Mouse (Mus musculus) hindbrain, postnatal 0 days (tissue): ENCODE results near the gene Tex264. TPM values are rescaled to one million over a fixed set of nuclear protein-coding genes. Genes with fewer than 3 reads are reported as not detected.
A peak's percentile ranks its signal among the peaks of the same experiment; 100 is the strongest.
"Not testable (repeated sequence)": the region's sequence is repeated elsewhere in the genome, so short reads cannot be mapped to it uniquely, and the experiment has no call there.

Experiments used
- ATAC-seq: fragments of 200-750 bp; cut with Nextera tagmentation; 2 replicates; pipeline ENCODE4 v1.8.0; 2017; ENCODE audit warnings: mild to moderate bottlenecking, moderate TSS enrichment, moderate library complexity
- DNase-seq: peaks from one replicate; pipeline ENCODE4 v3.0.0-alpha.2; 2015; ENCODE audit warnings: low spot score
- H3K27ac ChIP-seq: fragments of 300-500 bp; sonication (generic); 2 replicates; pipeline ENCODE4 v1.5.1; 2014; ENCODE audit warnings: mild to moderate bottlenecking
- H3K27me3 ChIP-seq: fragments of 300-500 bp; sonication (generic); 2 replicates; pipeline ENCODE4 v1.6.1; 2014; ENCODE audit warnings: low read length, mixed read lengths; ENCODE audit not compliant: insufficient read depth
- H3K36me3 ChIP-seq: fragments of 300-500 bp; sonication (generic); 2 replicates; pipeline ENCODE4 v1.6.1; 2014; ENCODE audit warnings: low read length, mixed read lengths; ENCODE audit not compliant: insufficient read depth
- H3K4me1 ChIP-seq: fragments of 300-500 bp; sonication (generic); 2 replicates; pipeline ENCODE4 v1.6.1; 2014; ENCODE audit warnings: antibody characterized with exemption, low read length, mixed read lengths; ENCODE audit not compliant: insufficient read depth
- H3K4me2 ChIP-seq: fragments of 300-500 bp; sonication (generic); 2 replicates; pipeline ENCODE4 v1.6.1; 2014; ENCODE audit warnings: low read depth, mild to moderate bottlenecking, low read length, moderate library complexity, mixed read lengths
- H3K4me3 ChIP-seq: fragments of 300-500 bp; sonication (generic); 2 replicates; pipeline ENCODE4 v1.5.1; 2014; ENCODE audit warnings: low read length
- H3K9ac ChIP-seq: fragments of 300-500 bp; sonication (generic); replicated peaks from 2 replicates; pipeline ENCODE4 v1.6.1; 2014; ENCODE audit warnings: mild to moderate bottlenecking, low read length, moderate library complexity, mixed read lengths
- H3K9me3 ChIP-seq: fragments of 300-500 bp; sonication (generic); 2 replicates; pipeline ENCODE4 v1.6.1; 2016; ENCODE audit warnings: low read length, mixed read lengths
- CTCF ChIP-seq: IDR thresholded peaks from 2 replicates; pipeline ENCODE4 v1.5.1; 2016; ENCODE audit warnings: antibody characterized with exemption, control low read depth, low read depth
- WGBS: fragments of 180-500 bp; shearing (Covaris S2); extraction: QIAGEN DNeasy Blood & Tissue Kit; methylation state at CpG from one replicate; pipeline ENCODE4 v1.1.7; 2014; 5-methylcytosine and 5-hydroxymethylcytosine counted together
- polyA plus RNA-seq: library from polyadenylated mRNA; unstranded; fragments of >200 nt; fragmentation: Nextera tagmentation; extraction: Ambion mirVana; gene quantifications from 2 replicates; pipeline ENCODE4 v1.2.1, GENCODE M21; 2015
- total RNA-seq: library from RNA; depleted of rRNA; stranded (reverse); fragments of >200 nt; gene quantifications from 2 replicates; pipeline ENCODE4 v1.2.3, GENCODE M21; 2014

The Tex264 gene
- total and polyA plus RNA-seq, 2 experiments from 2014 or later, result 91.4 to 91.7 TPM

DNA sequence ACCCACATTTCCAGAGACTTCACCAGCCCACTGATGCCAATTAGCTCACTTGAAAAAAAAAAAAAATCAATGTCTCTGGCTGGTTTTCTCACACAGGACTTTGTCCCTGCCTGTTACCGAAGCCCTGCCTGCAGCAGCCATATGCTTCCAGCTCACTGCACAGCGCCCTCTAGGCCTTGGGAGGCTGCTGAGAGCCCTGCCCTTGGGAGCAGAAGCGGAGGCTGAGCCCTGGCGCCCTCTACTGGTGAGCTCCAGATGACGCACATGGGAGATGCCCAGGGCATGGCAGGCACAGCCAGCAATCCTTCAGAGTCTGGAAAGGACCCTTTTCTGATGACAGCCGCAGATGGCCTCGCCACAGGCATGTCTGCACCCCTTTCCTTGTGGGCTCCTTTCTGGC, 42.6 kb downstream of the Tex264 start:
- WGBS, result 26% methylated on average over 7 of the region's 7 CpGs
- no peak overlapping the region for H3K9ac ChIP-seq
- no peak overlapping the region for H3K27ac ChIP-seq
- DNase-seq (peak; percentile 83), ATAC-seq (peak; percentile 75)
- H3K9me3 ChIP-seq, result no peaks in the 10 kb centered on the region
- H3K4me3 ChIP-seq, result no peak overlapping the region
- H3K36me3 ChIP-seq, result no peaks in the 10 kb centered on the region
- peak; percentile 93 for TF ChIP-seq CTCF
- H3K4me2 ChIP-seq, result no peak overlapping the region
- H3K4me1 ChIP-seq, result no peaks in the 10 kb centered on the region
- H3K27me3 ChIP-seq, result no peaks in the 10 kb centered on the region

DNA sequence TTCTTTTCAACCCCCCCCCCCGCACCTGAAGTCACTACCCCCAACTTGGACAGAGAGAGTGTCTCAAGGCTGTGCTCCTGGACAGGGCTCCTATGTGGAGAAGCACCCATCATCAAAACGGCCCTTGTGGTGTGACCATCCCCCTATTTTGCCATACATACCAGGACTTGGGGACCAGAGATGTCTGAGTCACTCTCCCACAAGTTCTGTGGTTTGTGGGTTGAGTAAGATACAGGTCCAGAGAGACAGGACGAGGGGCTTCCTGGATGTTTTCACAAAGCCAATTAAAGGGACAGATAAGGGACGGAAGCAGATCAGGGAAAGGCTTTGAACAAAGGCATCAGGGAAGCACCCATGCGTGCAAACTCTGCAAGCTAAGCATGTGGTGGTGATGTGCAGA, 44.4 kb downstream of the Tex264 start:
- no peak overlapping the region for H3K4me2 ChIP-seq
- H3K4me1 ChIP-seq, result no peaks in the 10 kb centered on the region
- H3K36me3 ChIP-seq, result no peaks in the 10 kb centered on the region
- DNase-seq (no peak), ATAC-seq (no peak)
- H3K9ac ChIP-seq, result no peak overlapping the region
- no peaks in the 10 kb centered on the region for H3K27me3 ChIP-seq
- TF ChIP-seq CTCF, result no peak
- no peaks in the 10 kb centered on the region for H3K9me3 ChIP-seq
- no peak overlapping the region for H3K4me3 ChIP-seq
- H3K27ac ChIP-seq, result no peak overlapping the region
- WGBS, result 53% methylated on average over 5 of the region's 5 CpGs

GRCm38 (mm10) chr9:106638154-106638553, 47.6 kb downstream of the Tex264 start:
- ATAC-seq (no peak), DNase-seq (no peak)
- Histone ChIP-seq H3K4me3 (no peak overlapping the region), H3K27me3 (no peaks in the 10 kb centered on the region), H3K36me3 (no peaks in the 10 kb centered on the region), H3K4me2 (no peak overlapping the region), H3K9ac (no peak overlapping the region), H3K27ac (no peak overlapping the region), H3K9me3 (no peaks in the 10 kb centered on the region), H3K4me1 (no peaks in the 10 kb centered on the region)
- TF ChIP-seq CTCF, result no peak
- 93% methylated on average over 8 of the region's 8 CpGs for WGBS

DNA sequence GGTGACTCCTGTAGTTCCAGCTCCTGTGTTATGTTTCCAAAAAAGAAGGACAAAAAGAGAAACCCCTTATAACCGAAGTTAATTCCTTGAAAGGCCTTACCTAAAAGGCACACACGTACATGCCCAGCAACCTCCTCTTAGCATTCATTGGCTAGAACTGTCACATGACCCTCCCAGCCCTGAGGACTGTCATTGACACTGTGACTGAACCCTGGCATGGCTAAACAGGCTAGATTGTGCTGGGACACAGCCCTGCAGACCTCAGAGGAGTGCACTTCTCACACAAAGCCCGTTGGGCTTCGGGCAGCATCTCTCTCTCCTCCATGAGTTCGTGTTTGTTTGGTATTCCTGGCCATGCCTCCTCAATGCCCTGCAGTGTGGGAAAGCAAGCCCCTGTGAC, 53.5 kb downstream of the Tex264 start:
- TF ChIP-seq CTCF, result no peak
- Histone ChIP-seq H3K4me1 (no peaks in the 10 kb centered on the region), H3K36me3 (no peaks in the 10 kb centered on the region), H3K27me3 (no peaks in the 10 kb centered on the region), H3K27ac (no peak overlapping the region), H3K4me2 (no peak overlapping the region), H3K4me3 (no peak overlapping the region), H3K9me3 (no peaks in the 10 kb centered on the region), H3K9ac (no peak overlapping the region)
- DNase-seq (peak; percentile 14), ATAC-seq (peak; percentile 84)
- 56% methylated on average over 5 of the region's 5 CpGs for WGBS

DNA sequence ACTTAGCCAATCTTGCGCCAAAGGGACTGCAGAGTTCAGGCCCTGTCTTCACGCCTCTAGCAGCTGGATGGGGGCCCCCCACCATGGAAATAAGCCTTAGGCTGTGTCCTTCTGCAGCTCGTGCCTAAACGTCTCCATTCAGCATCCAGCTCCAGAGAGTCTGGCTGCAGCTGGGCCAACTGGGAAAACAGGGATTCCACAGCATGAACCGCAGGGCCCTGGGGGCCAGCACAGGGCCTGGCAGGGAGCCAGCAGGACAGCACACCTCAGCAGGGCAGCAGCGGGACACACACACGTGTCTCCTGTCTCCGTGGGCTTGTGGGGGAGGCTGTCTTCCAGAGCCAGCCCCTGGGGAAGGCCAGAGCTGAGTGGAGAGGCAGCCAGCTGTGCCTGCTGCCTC, 57.9 kb downstream of the Tex264 start:
- not testable (repeated sequence) for H3K9ac ChIP-seq, H3K4me1 ChIP-seq
- 17% methylated on average over 8 of the region's 8 CpGs for WGBS

GRCm38 (mm10) chr9:106626282-106626681, 59.4 kb downstream of the Tex264 start, which contains the start of gene Iqcf6:
TSS of gene Iqcf6 (plus strand) at chr9:106626582.
- no peaks in the 10 kb centered on the region for H3K4me1 ChIP-seq
- H3K9ac ChIP-seq, result no peak within 1 kb of the TSS
- no peaks in the 10 kb centered on the region for H3K36me3 ChIP-seq
- 81% methylated on average over 2 of the region's 2 CpGs for WGBS
- H3K27me3 ChIP-seq, result no peaks in the 10 kb centered on the region
- TF ChIP-seq CTCF, result no peak
- no peak within 1 kb of the TSS for H3K4me3 ChIP-seq
- ATAC-seq, result no peak
- no peak for DNase-seq
- H3K9me3 ChIP-seq, result no peaks in the 10 kb centered on the region
- H3K4me2 ChIP-seq, result no peak within 1 kb of the TSS
- H3K27ac ChIP-seq, result no peak within 1 kb of the TSS

More for the DNA sequence above, 57.9 kb downstream of the Tex264 start:
- H3K27me3 ChIP-seq, H3K4me3 ChIP-seq, H3K27ac ChIP-seq, H3K9me3 ChIP-seq, DNase-seq, H3K36me3 ChIP-seq, ATAC-seq, H3K4me2 ChIP-seq: not testable (repeated sequence)

DNA sequence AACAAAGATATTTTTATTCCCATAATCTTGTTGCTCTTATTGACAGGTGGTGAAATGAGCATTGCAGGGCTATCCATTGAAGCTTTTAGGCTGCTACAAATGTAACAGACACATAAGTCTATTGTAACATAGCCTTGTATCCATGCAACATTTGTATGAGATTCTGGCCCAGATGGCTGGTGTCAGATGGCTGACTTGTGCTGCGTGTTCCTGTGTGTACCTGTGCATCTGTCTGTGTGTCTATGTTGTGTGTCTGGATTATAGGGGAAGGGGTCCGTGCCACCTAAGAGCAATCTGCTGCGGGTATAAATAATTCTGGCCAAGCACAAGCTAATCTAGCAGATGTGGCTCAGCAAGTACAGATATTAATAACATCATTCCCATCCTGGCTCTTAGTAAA, 68.2 kb downstream of the Tex264 start:
- DNase-seq (no peak), ATAC-seq (no peak)

More for the DNA sequence above, 68.2 kb downstream of the Tex264 start:
- Histone ChIP-seq H3K27me3 (no peaks in the 10 kb centered on the region), H3K36me3 (no peaks in the 10 kb centered on the region), H3K4me3 (no peak overlapping the region), H3K9me3 (no peaks in the 10 kb centered on the region), H3K27ac (no peak overlapping the region), H3K4me2 (no peak overlapping the region), H3K9ac (no peak overlapping the region), H3K4me1 (no peaks in the 10 kb centered on the region)
- no peak for TF ChIP-seq CTCF
- 78% methylated on average over 3 of the region's 3 CpGs for WGBS
